Mouse (Mus musculus): ENCODE measurements around the gene Prdm12.

Prdm12 gene

DNA sequence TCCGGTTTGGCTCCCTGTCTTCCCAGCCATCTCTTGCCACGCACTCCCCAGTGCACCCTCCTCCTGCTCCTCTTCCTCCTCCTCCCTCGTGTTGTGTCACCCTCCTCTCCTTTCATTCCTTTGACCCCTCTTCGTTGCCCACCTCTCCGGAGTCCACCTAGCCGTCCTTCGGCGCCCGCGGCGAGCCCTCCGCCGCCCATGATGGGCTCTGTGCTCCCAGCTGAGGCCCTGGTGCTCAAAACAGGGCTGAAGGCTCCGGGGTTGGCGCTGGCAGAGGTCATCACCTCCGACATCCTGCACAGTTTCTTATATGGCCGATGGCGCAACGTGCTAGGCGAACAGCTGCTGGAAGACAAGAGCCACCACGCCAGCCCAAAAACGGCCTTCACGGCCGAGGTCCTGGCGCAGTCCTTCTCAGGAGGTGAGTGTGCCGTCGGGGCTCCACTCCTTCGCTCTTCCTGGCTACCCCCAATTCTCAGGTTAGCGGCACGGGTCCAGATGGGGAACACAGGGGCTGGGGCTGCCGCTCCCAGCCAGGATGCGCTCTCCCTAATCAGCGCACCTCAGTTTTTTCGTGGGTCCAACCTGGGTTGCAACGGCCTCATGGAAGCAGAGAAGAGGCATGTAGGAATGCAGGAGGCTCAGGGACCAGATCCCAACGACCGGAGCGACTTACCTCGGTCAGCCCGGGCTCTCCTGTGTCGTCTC, at the start of gene Prdm12:
TSS of gene Prdm12 (plus strand) at position 137 of the 708 bp plus-strand sequence.
- DNase-seq (ENCODE audit: low read depth, low spot score) = peak; percentile 42

DNA sequence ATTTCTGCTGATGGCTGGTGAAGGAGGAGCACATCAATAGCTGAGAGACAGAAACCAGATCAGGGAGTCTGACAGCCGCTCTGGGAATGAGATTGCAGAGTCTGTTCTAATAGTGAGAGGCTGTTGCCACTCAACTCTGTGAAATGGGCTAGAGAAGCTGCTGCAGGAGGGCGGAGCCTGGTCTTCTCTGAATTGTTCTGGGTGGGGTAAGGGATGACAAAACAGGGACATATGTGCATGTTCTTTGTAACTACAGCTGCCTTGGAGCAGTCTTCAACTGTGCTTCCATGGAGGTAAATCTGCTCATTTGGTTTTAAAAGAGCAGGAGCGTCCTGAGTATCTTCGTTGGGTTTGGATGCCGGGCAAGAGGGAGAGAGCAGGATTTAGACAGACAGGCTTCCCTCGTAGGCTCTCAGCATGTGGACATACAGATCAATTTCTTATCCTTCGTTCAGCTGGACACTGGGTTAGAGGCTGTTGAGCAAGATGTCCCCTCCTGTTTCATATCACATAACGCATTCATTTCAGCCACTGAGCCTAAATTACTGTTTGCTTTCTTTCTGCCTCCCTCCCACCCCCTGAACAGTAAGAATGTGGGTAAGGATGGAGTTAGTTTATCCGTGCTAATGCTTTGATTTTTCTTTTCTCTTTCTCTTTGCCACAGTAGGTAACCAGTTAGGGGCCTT, 47.9 kb upstream of the Prdm12 start:
- peak; percentile 54 for DNase-seq (ENCODE audit: low read depth, low spot score)

DNA sequence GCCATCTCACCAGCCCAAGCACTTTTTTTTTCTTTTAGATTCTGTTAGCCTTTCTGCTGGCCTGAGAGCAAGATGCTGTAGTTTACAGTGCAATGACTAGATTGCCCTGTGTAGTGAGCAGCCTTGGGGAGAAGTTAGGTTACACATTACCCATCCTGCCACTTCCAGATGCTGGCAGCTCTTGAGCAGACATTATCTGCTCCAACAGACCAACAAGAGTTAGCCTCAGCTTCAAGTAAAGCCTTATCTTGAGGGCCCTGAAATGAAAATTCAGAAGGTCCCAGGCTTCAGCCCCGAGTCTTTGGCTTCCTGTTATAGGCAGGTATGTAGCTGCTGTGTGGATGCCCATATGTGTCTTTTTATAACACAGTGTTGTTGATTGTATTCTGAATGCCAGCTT, 32.3 kb upstream of the Prdm12 start:
- no peak for DNase-seq (ENCODE audit: low read depth, low spot score)

DNA sequence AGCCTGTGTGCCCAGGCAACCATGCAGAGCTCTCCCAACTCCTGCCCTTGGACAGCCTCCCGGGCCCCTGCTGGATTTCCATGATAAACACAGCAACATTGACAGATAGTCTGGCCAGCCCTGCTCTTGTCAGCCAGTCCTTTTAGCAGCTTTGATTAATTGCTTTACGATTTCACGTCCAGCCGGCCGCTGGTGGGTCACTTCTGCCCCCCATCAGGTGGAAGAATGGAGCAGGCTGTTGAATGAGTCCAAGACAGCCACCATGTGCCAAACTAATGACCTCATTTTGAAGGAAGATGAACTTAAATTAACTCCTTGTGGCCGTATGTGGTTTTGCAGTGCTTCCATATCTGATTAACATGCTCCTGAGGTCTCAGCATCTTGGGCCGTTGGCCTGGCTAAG, 30.0 kb upstream of the Prdm12 start:
- peak; percentile 48 for DNase-seq (ENCODE audit: low read depth, low spot score)

DNA sequence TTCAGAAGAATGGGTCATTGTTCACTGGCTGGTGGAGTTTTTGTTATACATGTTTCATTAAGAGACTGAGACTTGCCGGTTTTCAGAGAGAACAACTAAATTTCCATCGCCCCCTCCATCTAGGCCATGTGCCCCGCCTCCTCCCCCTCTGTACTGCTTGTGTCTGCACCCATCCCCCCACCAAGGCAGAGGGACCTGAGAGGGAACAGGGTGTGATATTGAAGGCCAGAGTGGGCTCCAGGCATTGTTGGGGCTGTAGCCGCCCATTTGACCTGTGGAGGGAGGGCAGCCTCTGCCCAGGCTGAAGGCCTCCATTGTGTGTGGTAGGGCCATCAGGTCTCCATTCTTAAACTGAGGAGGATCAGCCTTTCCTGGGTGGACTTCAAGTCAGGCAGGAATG, 28.9 kb upstream of the Prdm12 start:
- no peak for DNase-seq (ENCODE audit: low read depth, low spot score)

DNA sequence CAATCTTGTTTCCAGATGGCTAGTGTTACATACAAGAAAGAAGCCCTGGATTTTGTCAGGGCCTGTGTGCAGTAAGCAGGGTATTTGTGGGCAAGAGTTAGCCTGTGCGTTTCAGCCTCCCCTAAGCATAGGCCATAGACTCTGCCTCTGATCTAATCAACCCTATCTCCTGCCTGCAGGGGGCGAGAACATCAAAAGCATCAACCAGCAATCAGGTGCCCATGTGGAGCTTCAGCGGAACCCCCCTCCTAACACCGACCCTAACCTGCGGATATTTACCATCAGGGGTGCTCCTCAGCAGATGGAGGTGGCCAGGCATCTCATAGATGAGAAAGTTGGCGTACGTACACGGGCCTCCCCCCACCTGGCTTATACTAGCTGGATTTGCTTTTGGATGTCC, 28.4 kb upstream of the Prdm12 start:
- peak; percentile 53 for DNase-seq (ENCODE audit: low read depth, low spot score)

DNA sequence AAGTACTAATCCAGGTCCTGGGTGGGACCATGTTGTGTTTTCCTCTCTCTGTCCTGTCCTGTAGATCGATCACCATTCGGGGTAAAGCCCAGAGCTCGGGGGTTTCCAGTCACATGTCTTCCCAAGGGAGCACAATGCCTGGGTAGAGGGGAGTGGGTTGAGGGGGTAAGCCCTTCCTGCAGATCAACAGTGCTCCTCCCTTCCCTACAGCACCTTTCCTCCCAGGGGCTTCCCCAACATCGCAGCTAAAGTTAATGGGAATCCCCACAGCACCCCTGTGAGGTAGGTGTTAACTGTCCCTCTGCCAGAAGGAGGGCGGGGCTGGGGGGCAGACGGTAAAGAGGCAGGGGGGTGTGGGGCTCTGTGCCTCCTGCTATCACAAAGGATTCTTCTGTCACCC, 27.2 kb upstream of the Prdm12 start:
- no peak for DNase-seq (ENCODE audit: low read depth, low spot score)

DNA sequence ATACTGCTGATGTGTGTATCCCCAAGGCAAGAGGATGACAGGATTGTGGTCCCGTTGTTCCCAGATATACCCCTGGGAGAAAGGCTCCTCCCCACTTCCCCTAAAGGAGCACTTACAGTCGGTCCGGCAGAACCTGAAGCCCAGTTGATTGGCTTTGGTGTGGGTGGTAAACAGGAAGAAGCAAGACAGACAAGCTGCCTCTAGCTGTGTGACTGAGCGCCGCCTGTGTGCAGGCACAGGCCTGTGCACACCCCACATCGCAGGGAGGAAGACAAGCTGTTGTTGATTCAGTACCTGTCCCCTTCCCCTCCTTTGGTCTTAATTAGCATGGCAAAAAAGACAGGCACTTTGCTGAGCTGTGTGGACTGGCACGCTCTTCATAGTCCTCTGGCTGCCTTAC, 26.1 kb upstream of the Prdm12 start:
- peak; percentile 27 for DNase-seq (ENCODE audit: low read depth, low spot score)

DNA sequence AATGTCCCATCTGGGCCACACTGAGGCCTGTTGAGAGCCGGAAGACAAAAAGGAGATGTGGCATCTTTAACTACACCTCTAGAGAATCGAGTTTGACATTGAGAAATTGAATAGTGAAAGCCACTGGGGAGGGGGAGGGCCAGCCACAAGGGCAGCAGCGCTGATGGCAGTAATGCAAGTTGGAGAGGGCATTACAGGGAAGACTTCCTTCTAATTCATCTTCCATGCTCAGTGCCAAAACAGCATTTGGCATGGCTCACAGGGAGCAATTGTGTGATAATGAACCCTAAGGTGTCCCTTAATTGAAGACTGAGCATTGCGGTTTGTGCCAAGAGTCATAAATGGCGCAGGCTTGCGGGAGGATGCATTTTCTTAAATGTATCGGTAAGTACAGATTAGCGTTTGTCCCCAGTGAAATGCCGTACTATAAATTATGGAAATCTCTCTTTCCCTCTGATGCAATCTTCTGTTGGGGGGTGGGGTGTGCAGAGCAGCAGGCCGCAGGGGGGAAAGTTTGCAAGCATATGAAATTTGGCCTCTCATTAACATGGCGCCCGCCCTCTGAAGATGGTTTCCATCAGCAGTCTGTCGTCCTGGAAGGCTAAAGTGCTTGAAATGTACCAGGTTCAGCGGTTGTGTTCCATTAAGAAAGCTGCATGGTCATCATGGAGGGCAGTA, 21.2 kb upstream of the Prdm12 start:
- peak; percentile 22 for DNase-seq (ENCODE audit: low read depth, low spot score)

DNA sequence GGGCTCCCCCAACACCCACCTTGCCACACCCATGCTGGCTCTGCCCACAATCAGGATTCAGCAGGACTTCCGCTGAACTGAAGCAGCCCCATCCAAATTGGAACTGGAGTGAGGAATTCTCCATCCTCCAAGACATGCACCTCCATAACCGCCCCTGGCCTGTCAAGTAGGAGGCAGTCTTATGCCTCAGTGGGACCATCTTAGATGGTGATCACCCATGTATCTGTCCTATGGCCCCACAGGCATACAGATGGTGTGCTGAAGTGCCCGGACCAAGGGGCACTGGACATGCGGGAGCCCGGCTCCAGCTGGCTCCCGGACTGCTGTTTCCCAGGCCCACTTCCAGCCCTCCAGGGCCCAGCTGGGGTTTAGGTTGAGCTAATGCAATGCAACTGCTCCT, 20.6 kb upstream of the Prdm12 start:
- DNase-seq (ENCODE audit: low read depth, low spot score) = no peak

DNA sequence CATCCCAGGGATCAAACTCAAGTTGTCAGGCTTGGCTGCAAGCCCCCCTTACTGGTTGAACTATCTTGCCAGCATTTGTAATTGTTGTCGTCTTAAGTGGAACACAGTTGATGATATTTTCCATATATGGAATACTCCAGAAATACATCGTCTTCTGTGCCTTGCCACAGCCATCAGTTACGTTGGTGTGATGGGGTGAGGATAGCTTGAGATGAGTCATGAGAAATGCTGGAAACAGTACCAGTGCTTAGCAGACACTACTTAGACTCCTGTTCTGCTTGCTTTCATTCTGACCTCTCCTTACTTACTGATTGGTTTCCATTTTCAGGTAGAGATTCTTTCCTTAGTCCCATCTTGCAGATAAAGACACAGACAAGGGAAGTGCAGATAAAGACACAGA, 6.3 kb upstream of the Prdm12 start:
- no peak for DNase-seq (ENCODE audit: low read depth, low spot score)

DNA sequence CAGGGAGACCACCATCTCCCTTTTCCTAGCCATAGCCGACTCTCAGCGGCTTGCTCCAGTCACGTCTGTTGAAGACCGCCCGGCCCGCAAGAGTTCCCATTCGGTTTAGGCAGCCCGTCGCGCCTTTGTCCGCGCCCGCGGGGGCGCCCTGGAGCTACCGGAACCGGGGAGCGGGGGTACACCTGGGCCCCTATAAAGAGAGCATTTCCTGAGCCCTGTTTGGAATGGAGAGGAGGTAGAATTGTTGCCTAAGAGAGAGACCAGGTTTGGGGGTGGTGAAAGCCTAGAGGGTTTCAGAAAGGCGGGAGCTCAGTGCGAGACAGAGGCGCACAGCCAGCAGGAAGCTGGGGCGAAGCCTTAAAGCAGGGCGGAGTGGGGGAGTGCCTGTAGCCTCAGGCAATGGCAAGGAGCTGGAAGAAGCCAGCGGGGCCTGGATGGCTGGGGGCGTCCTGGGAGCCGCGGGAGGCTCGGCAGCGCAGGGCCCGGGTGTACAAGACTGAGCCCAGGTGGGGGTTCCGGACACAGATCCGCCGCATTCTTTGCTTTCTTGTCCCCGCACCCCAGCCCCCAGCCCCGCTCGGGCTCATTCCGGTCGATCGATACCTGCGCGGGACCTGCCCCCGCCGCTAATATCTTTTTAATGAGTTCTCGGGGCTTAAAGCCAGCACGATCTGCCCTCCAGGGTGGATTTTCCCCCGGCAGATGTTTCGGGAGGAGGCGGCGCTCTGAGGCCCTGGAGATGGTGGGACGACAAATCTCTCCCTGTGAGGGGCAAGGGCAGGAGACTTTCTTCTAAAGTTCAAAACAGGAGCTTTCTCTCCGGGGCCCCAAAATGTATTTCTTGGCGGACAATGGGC, 4.3 kb upstream of the Prdm12 start:
- peak; percentile 80 for DNase-seq (ENCODE audit: low read depth, low spot score)

DNA sequence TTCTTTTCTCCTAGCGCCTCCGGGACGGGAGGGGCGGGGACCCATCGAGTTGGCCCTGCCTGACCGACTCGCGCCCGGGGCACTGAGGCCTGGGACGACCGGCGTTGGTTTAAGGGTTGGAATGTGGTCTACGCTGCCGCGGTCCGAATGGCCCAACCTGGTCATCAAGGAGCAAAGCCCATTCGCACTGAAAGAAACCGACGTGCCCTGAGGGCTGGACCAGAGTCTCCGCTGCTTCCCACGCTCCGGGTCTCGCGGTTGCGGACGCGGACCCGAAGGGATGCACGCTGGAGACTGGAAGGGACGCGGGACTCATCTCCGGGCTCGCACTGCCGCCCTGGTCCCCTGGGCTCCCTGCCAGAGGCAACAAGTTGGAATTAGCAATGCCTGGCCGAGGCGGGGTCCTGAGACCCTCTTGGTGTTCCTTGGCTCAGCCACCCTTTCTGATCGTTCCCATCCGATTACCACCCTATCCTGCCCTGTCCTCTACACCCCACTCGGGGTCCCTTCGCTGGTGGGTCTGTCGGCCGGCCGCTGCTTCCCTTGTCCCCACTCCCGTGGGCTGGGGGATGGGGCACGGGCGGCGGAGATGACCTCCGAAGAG, 3.6 kb upstream of the Prdm12 start:
- DNase-seq (ENCODE audit: low read depth, low spot score) = no peak

DNA sequence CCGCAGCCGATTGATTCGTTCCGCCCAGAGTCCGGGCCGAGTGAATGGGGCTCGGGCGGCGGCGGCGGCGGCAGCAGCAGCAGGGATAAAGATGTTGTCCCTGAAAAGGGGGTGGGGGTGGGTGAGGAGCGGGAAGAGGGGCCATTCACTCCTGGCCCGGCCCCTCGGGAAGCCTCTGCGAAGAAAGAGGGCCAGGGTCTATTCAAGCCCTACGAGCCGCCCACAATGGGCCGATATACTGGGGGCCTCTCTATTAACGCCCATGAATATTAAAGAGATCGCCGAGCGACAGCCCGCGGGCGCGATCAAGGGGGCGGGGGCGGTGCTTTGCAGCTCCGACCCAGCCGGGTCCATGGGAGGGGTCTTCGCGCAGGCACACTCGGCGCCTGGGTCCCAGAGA, 3.1 kb upstream of the Prdm12 start:
- peak; percentile 38 for DNase-seq (ENCODE audit: low read depth, low spot score)

DNA sequence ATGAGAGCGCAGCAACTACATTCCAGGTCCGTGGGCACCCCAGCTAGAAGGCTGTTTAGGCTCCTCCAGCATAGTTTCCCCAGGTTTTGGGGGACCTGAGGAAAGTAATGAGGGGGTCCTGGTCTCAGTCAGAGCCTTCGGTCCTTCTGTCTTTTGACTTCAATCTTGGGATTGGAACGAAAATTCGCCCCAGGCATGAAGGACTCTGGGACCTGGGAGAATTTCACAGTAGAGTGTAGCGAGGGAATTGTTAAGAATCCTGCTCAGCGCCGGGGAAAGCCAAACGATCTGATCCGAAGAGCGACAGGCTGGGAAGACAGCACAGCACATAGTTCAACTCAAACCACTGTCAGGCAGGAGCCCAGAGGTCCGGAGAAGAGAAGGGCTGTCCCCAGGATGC, 2.5 kb upstream of the Prdm12 start:
- no peak for DNase-seq (ENCODE audit: low read depth, low spot score)

DNA sequence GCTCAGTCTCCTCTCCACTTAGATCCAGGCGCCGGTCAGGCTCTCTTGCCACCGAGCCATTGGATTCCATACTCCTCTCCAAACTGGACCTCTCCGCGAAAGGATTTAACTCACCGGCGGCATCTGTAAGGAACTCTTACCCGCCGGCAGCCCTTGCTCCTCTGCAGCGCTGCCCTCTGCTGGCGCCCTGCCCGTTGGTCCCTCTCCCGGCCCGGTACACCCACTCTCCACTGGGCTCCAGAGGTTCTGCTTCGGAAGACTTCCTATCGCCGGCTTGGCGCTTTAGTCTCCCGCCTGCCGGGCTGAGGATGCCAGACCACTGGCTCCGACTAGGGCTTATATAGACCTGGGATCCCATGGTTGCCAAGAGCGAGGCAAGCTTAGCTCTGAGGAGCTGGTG, 2.0 kb upstream of the Prdm12 start:
- DNase-seq (ENCODE audit: low read depth, low spot score) = peak; percentile 53

DNA sequence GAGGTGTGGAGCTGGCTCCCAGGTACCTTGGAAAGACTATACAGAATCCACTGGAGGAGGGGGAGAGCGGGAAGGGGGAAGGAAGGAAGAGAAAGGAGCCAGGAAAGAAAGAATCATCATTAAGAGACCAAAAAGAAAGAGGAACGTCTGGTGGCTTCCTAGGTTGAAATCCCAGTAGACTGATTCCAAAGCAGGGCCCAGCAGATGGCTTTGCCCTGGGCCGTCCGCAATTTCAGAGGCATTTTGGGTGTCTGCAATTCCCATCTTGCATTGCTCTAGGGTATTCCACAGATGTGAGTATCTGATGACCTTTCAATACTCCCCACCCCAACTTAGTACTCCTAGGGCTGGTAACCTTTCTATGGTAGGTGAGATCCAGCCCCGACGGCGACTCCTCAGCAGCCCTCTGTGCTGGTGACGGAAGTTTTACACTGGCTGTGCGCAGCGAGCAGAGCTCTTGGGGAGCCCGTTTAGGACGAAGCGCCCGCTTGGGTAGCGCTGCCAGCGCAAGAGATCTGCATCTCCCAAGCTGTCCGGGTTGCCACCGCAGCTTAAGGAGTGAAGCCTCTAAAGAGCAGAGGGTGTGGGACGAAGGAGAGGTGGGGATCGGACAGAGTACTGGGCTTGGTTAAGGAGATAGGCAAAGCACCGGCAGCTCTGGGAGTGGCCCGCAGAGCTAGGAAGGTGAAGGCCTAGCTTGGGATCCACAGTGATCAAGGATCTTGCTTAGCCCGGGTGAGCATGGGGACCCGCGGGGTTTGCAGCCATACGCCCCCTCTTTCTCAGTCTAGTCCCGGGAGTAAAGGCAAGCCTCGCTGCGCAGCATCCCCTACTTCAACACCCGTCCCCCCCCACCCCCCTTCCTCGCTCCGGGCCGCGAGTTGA, 1.0 kb upstream of the Prdm12 start:
- DNase-seq (ENCODE audit: low read depth, low spot score) = peak; percentile 54

DNA sequence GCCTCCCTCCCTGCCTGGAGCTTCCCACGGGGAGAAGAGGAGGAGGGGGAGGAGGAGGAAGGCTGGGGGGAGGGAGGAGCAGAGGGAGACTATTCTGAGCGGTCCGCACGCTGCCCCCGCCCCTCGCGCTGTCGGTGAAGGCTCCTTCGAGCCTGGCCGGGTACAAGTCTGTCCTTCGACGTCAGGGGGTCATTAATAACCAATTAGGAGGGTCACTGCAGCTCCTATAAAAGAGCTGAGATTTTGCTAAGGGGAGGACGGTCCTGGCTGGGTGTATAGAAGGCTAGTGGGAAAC, 424 bp upstream of the Prdm12 start:
- DNase-seq (ENCODE audit: low read depth, low spot score) = no peak

DNA sequence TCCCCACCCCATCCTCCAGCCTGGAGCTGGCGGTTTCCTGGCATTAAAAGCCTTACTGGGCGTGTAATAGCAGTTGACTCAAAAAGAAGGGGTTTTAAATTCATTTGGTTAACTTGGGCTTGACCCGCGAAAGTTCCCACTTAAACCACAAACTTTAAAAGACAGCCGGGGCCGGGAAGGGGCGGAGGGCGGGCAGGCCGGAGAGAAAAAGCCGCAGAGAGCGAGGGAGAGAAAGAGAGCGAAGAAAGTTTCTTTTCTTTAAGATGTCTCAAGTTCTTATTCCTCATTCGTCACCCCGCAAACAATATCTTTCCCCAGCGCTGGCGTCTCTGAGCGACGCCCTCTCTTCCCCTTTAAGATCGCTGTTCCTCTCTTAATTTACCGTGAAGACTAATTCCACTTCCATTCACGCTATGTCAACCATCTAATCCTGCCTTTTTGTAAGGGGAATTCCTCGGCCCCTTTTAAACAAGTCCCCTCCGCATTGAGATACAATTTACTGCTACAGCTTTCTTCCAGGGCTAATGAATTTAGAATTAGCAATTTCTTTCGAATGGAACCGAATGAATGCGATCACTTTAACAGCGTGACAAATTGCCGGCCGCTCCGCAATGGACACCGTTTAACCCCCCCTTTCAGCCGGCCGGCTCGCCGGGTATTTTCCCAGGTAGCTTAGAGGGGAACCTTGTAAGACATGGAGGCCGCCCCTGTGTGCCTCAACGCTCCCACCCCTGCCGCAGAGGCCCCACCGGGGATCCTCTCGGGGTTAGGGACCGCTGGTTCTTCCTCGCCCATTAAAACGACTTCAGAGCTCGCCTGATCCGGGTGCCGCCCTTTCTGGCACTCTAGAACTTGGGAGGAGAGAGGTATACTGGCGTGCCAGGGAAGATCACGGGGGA, 1.0 kb downstream of the Prdm12 start:
- peak; percentile 27 for DNase-seq (ENCODE audit: low read depth, low spot score)

DNA sequence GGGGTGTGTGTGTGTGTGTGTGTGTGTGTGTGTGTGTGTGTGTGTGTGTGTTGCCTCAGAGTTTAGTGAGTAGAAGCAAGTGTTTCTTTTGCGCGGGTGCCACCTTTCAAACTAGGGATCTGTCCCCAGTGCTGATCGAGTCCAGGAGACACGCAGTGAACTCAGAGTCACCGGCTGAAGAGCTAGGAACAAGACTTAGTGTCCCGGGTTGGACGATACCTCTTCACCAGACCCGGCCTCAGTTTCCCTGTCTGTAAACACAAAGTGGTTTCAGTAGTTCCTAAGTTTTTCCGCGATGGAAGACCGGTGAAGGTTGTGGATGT, 1.6 kb downstream of the Prdm12 start:
- DNase-seq (ENCODE audit: low read depth, low spot score) = peak; percentile 68

Measured in R1 (cell line).